ENCODE assay signal across 28 mouse cellular contexts in genomic region chr12:87076610-87077009, GRCm38 (mm10). TPM values are rescaled to one million over a fixed set of nuclear protein-coding genes. Genes with fewer than 3 reads are reported as not detected.
DNase-seq lines count a peak whose midpoint lies in the region; TF ChIP-seq lines count a peak whose summit lies in the region.
"Had no signal": no experiment of that assay in that cellular context is flagged by ENCODE, and none has a peak within 500 bp of the region (broad histone marks: within the 10 kb centered on the region; RNA-seq: fewer than 3 reads in every experiment).

No protein-coding gene starts in this region.

- H3K27ac ChIP-seq in MEL (ENCODE audit: control insufficient read depth, low read depth, low read length), result no peak overlapping the region
- H3K27ac ChIP-seq: forebrain, embryonic 10.5 days; forebrain, embryonic 13.5 days; heart, adult 2 months; heart, embryonic 10.5 days; heart, embryonic 13.5 days; hindbrain, embryonic 15.5 days; intestine, embryonic 15.5 days had no signal

- no peak for TF ChIP-seq EP300 in MEL (IDR thresholded peaks at IDR 0.05; ENCODE audit: low read depth in 1 of 2, low read length in 2 of 2)

- intact Hi-C loops in left cerebral cortex, postnatal 4 days (cut with DNase I), result no loop called here

- H3K4me3 ChIP-seq in MEL (ENCODE audit: control insufficient read depth in 1 of 2, insufficient read depth in 1 of 2, low read depth in 2 of 2, low read length in 2 of 2), result no peak overlapping the region
- H3K4me3 ChIP-seq: forebrain, embryonic 10.5 days; forebrain, embryonic 13.5 days; heart, adult 2 months; heart, embryonic 10.5 days; heart, embryonic 13.5 days; hindbrain, embryonic 15.5 days; intestine, embryonic 15.5 days had no signal

- no peak for TF ChIP-seq POLR2A in MEL (IDR thresholded peaks at IDR 0.05; ENCODE audit: control insufficient read depth in 1 of 2, insufficient read depth in 1 of 2, low read depth in 1 of 2, low read length in 2 of 2, poor library complexity in 1 of 2)

- no peaks in the 10 kb centered on the region for H3K4me1 ChIP-seq in MEL (ENCODE audit: control insufficient read depth in 1 of 2, insufficient read depth in 2 of 2, low read length in 2 of 2)
- H3K4me1 ChIP-seq: forebrain, embryonic 10.5 days; forebrain, embryonic 13.5 days; heart, embryonic 10.5 days; heart, embryonic 13.5 days; hindbrain, embryonic 15.5 days; intestine, embryonic 15.5 days had no signal

- no peak for TF ChIP-seq CTCF in MEL (IDR thresholded peaks at IDR 0.05 in 2 of 3, conservative IDR thresholded peaks at IDR 0.05 in 1 of 3; ENCODE audit: control insufficient read depth in 1 of 3, insufficient read depth in 1 of 3, low read depth in 2 of 3, low read length in 3 of 3, poor library complexity in 1 of 3, severe bottlenecking in 1 of 3)

- no peaks in the 10 kb centered on the region for H3K79me2 ChIP-seq in MEL (ENCODE audit: control insufficient read depth, insufficient read depth, low read length, poor library complexity)

- TF ChIP-seq RAD21 in MEL (IDR thresholded peaks at IDR 0.05; ENCODE audit: low read depth, low read length), result no peak

- H3K36me3 ChIP-seq in MEL (ENCODE audit: control insufficient read depth in 1 of 2, insufficient read depth in 2 of 2, low read length in 2 of 2), result no peaks in the 10 kb centered on the region
- H3K36me3 ChIP-seq: forebrain, embryonic 10.5 days; heart, embryonic 10.5 days; heart, embryonic 13.5 days; intestine, embryonic 15.5 days had no signal

- H3K27me3 ChIP-seq in MEL (ENCODE audit: control insufficient read depth in 1 of 2, insufficient read depth in 2 of 2, low read length in 2 of 2), result no peaks in the 10 kb centered on the region; a peak in 1 of 4 replicates
- H3K27me3 ChIP-seq: forebrain, embryonic 13.5 days; heart, embryonic 13.5 days; hindbrain, embryonic 15.5 days; intestine, embryonic 15.5 days had no signal

- no peak overlapping the region for H3K9ac ChIP-seq in MEL (ENCODE audit: control insufficient read depth, low read depth, low read length, poor library complexity, severe bottlenecking)
- H3K9ac ChIP-seq: forebrain, embryonic 13.5 days; heart, embryonic 13.5 days; hindbrain, embryonic 15.5 days; intestine, embryonic 15.5 days had no signal

- DNase-seq in A20 (ENCODE audit: low read depth, low spot score) (peak; percentile 31), MEL (ENCODE audit: low read depth, low spot score) (peak; percentile 15), ZHBTc4 (ENCODE audit: low read depth, low spot score) (peak; percentile 26)
- no peak for DNase-seq in left cerebral cortex, postnatal 4 days
- DNase-seq in layer of hippocampus, adult 9-11 months, result no peak
- DNase-seq in retina, embryonic 14.5 days (ENCODE audit: low spot score), result no peak
- DNase-seq: adrenal gland, postnatal 10 days; adrenal gland, postnatal 36 days; cerebellum, adult 18-20 months; cerebellum, adult 9-10 months; cerebellum, postnatal 14 days; gastrocnemius, postnatal 10 days; gastrocnemius, postnatal 36 days; heart, adult 2 months; heart, postnatal 14 days; heart, postnatal 4 days; kidney, adult 11 months had no signal

- H3K9me3 ChIP-seq in MEL (replicated peaks; ENCODE audit: insufficient read depth, low read length), result no peaks in the 10 kb centered on the region
- H3K9me3 ChIP-seq: forebrain, embryonic 10.5 days; forebrain, embryonic 13.5 days; heart, embryonic 10.5 days; heart, embryonic 13.5 days; hindbrain, embryonic 15.5 days; intestine, embryonic 15.5 days had no signal

TF ChIP-seq in MEL, 35 proteins besides CTCF, POLR2A, EP300 and RAD21:
- no peak for TF ChIP-seq USF2 (IDR thresholded peaks at IDR 0.05; ENCODE audit: borderline replicate concordance in 1 of 2, insufficient read depth in 1 of 2, low read depth in 1 of 2, low read length in 2 of 2)
- TF ChIP-seq HCFC1 (IDR thresholded peaks at IDR 0.05; ENCODE audit: low read depth, low read length), result peak; percentile 55; the same call in 1 of the 2 replicates

RNA-seq across cellular contexts. Expression of gene Ngb, which starts 25.7 kb away (rescaled TPM):
- total RNA-seq in MEL (2012; rRNA removed), result not detected in 2 replicates
- not detected for polyA plus RNA-seq in MEL (2012; ENCODE audit: insufficient read depth in 1 of 2, insufficient read length in 2 of 2, low read depth in 1 of 2, low replicate concordance in 2 of 2, missing spikeins in 1 of 2)
- 1 to 10 TPM; 4.7 to 5.5 TPM for total RNA-seq in left cerebral cortex, postnatal 4 days (2021)
- total RNA-seq: gastrocnemius, adult 18-20 months; gastrocnemius, postnatal 36 days; granulocyte monocyte progenitor cell, adult 5-6 weeks; heart, adult 2 months; heart, postnatal 14 days; heart, postnatal 4 days had no signal
- polyA plus RNA-seq: embryonic facial prominence, embryonic 11.5 days; heart, embryonic 16.5 days had no signal

RNA-seq across cellular contexts. Expression of gene Tmem63c, which starts 55.5 kb away (rescaled TPM):
- 0.04 TPM in 1 of 2 replicates, not detected in the other for total RNA-seq in MEL (2012; rRNA removed)
- not detected for polyA plus RNA-seq in MEL (2012; ENCODE audit: insufficient read depth in 1 of 2, insufficient read length in 2 of 2, low read depth in 1 of 2, low replicate concordance in 2 of 2, missing spikeins in 1 of 2)
- 10 to 100 TPM; 29.5 to 30.1 TPM for total RNA-seq in left cerebral cortex, postnatal 4 days (2021)
- total RNA-seq: gastrocnemius, adult 18-20 months; gastrocnemius, postnatal 36 days; granulocyte monocyte progenitor cell, adult 5-6 weeks had no signal
- polyA plus RNA-seq: heart, embryonic 13.5 days; heart, embryonic 16.5 days; Patski had no signal

Comparison
In these comparisons a context has a peak if more than half of its experiments do, and no peak if none do; other contexts are left out.
1. DNase-seq: peak in A20 (single experiment), MEL (single experiment) and ZHBTc4 (single experiment); none in left cerebral cortex, postnatal 4 days (single experiment), layer of hippocampus, adult 9-11 months (single experiment) and retina, embryonic 14.5 days (single experiment).
2. RNA of gene Tmem63c, which starts 55.5 kb away (total RNA-seq): 29.5 to 30.1 TPM in left cerebral cortex, postnatal 4 days; 0.04 TPM in MEL; every median in the first group is over 10 times any median in the second.